Comparison of ENCODE assay signal across 22 mouse cellular contexts in genomic region chr4:101617742-101618141, GRCm38 (mm10). TPM values are rescaled to one million over a fixed set of nuclear protein-coding genes. Genes with fewer than 3 reads are reported as not detected.
DNase-seq lines count a peak whose midpoint lies in the region; ATAC-seq and TF ChIP-seq lines count a peak whose summit lies in the region.
"Had no signal": no experiment of that assay in that cellular context is flagged by ENCODE, and none has a peak within 500 bp of the region (broad histone marks: within the 10 kb centered on the region; RNA-seq: fewer than 3 reads in every experiment).

No protein-coding gene starts in this region.

- 63% methylated on average over 2 of the region's 2 CpGs for WGBS in hindbrain, postnatal 0 days
- 72% methylated on average over 2 of the region's 2 CpGs for WGBS in hindbrain, embryonic 14.5 days
- 53% methylated on average over 2 of the region's 2 CpGs for WGBS in liver, embryonic 14.5 days (ENCODE audit: insufficient replicate concordance)
- WGBS in liver, embryonic 11.5 days = 64% methylated on average over 2 of the region's 2 CpGs
- WGBS in stomach, postnatal 0 days = 56% methylated on average over 2 of the region's 2 CpGs

- H3K27me3 ChIP-seq in hindbrain, postnatal 0 days (ENCODE audit: insufficient read depth, low read length) = no peaks in the 10 kb centered on the region
- no peaks in the 10 kb centered on the region for H3K27me3 ChIP-seq in hindbrain, embryonic 14.5 days (ENCODE audit: control insufficient read depth, insufficient read depth, low read length)
- H3K27me3 ChIP-seq in liver, embryonic 14.5 days (ENCODE audit: control insufficient read depth, insufficient read depth, low read length) = no peaks in the 10 kb centered on the region
- no peaks in the 10 kb centered on the region for H3K27me3 ChIP-seq in liver, embryonic 11.5 days (replicated peaks; ENCODE audit: control insufficient read depth, insufficient read depth, low read length)
- no peaks in the 10 kb centered on the region for H3K27me3 ChIP-seq in CH12.LX (replicated peaks)
- H3K27me3 ChIP-seq in stomach, postnatal 0 days (ENCODE audit: control insufficient read depth, insufficient read depth, low read length) = no peaks in the 10 kb centered on the region
- H3K27me3 ChIP-seq: embryonic facial prominence, embryonic 15.5 days; hindbrain, embryonic 12.5 days; midbrain, embryonic 15.5 days; neural tube, embryonic 13.5 days had no signal

- no peak overlapping the region for H3K4me2 ChIP-seq in hindbrain, postnatal 0 days (ENCODE audit: low read depth, low read length)
- H3K4me2 ChIP-seq in hindbrain, embryonic 14.5 days (replicated peaks) = no peak overlapping the region
- no peak overlapping the region for H3K4me2 ChIP-seq in liver, embryonic 14.5 days (ENCODE audit: low read depth)
- no peak overlapping the region for H3K4me2 ChIP-seq in liver, embryonic 11.5 days
- H3K4me2 ChIP-seq in CH12.LX (ENCODE audit: insufficient read depth, low read depth, poor library complexity, severe bottlenecking) = no peak overlapping the region
- H3K4me2 ChIP-seq in stomach, postnatal 0 days (replicated peaks; ENCODE audit: low read depth) = no peak overlapping the region
- H3K4me2 ChIP-seq: embryonic facial prominence, embryonic 15.5 days; hindbrain, embryonic 12.5 days; midbrain, embryonic 15.5 days; neural tube, embryonic 13.5 days had no signal

- no peak for ATAC-seq in hindbrain, postnatal 0 days
- no peak for ATAC-seq in hindbrain, embryonic 14.5 days (ENCODE audit: low FRiP score)
- no peak for ATAC-seq in liver, embryonic 14.5 days (ENCODE audit: insufficient read depth)
- ATAC-seq in liver, embryonic 11.5 days (replicated peaks; ENCODE audit: low FRiP score) = no peak
- ATAC-seq in stomach, postnatal 0 days (ENCODE audit: low FRiP score, low TSS enrichment) = no peak
- ATAC-seq: forebrain, embryonic 14.5 days; inflammation-experienced regulatory T-cells, adult 6 months; midbrain, embryonic 15.5 days had no signal

- no peaks in the 10 kb centered on the region for H3K79me2 ChIP-seq in CH12.LX (replicated peaks; ENCODE audit: control insufficient read depth, extremely low read depth, insufficient read depth, poor library complexity, severe bottlenecking)

- TF ChIP-seq CTCF in hindbrain, postnatal 0 days (IDR thresholded peaks at IDR 0.05; ENCODE audit: low read depth) = peak; percentile 42
- TF ChIP-seq CTCF in liver, embryonic 14.5 days (IDR thresholded peaks at IDR 0.05; ENCODE audit: low read depth) = peak; percentile 20; the same call in 1 of the 2 replicates
- TF ChIP-seq CTCF in CH12.LX (conservative IDR thresholded peaks at IDR 0.05 in 1 of 2, IDR thresholded peaks at IDR 0.05 in 1 of 2; ENCODE audit: low read depth in 2 of 2, low read length in 2 of 2) = peak in 1 of 2 experiments; percentile 40; a peak in 2 of 4 replicates
- TF ChIP-seq CTCF in stomach, postnatal 0 days (IDR thresholded peaks at IDR 0.05; ENCODE audit: low read depth) = peak; percentile 24

- no peak overlapping the region for H3K9ac ChIP-seq in hindbrain, postnatal 0 days (replicated peaks; ENCODE audit: low read length)
- no peak overlapping the region for H3K9ac ChIP-seq in hindbrain, embryonic 14.5 days
- H3K9ac ChIP-seq in liver, embryonic 14.5 days (replicated peaks) = no peak overlapping the region
- H3K9ac ChIP-seq in liver, embryonic 11.5 days (ENCODE audit: low read depth, low read length) = no peak overlapping the region
- no peak overlapping the region for H3K9ac ChIP-seq in CH12.LX (ENCODE audit: insufficient read depth, low read depth)
- no peak overlapping the region for H3K9ac ChIP-seq in stomach, postnatal 0 days (ENCODE audit: low read length)
- H3K9ac ChIP-seq: embryonic facial prominence, embryonic 15.5 days; hindbrain, embryonic 12.5 days; midbrain, embryonic 15.5 days; neural tube, embryonic 13.5 days had no signal

- no peaks in the 10 kb centered on the region for H3K4me1 ChIP-seq in hindbrain, postnatal 0 days (ENCODE audit: insufficient read depth, low read length)
- no peaks in the 10 kb centered on the region for H3K4me1 ChIP-seq in hindbrain, embryonic 14.5 days (replicated peaks; ENCODE audit: control insufficient read depth, insufficient read depth, low read length)
- H3K4me1 ChIP-seq in liver, embryonic 14.5 days (replicated peaks; ENCODE audit: control insufficient read depth in 2 of 2, insufficient read depth in 2 of 2, low read length in 1 of 2) = no peaks in the 10 kb centered on the region
- H3K4me1 ChIP-seq in liver, embryonic 11.5 days (replicated peaks; ENCODE audit: control insufficient read depth, insufficient read depth, low read length) = no peaks in the 10 kb centered on the region
- H3K4me1 ChIP-seq in CH12.LX (ENCODE audit: control insufficient read depth in 1 of 2, insufficient read depth in 2 of 2) = peaks cover 0 to 6% of the 10 kb centered on the region in 2 experiments; a peak in 2 of 4 replicates
- no peaks in the 10 kb centered on the region for H3K4me1 ChIP-seq in stomach, postnatal 0 days (replicated peaks; ENCODE audit: control insufficient read depth, insufficient read depth)
- H3K4me1 ChIP-seq: embryonic facial prominence, embryonic 15.5 days; hindbrain, embryonic 12.5 days; midbrain, embryonic 15.5 days; neural tube, embryonic 13.5 days had no signal

- TF ChIP-seq RAD21 in CH12.LX (IDR thresholded peaks at IDR 0.05; ENCODE audit: low read depth, low read length) = peak; percentile 35

- H3K4me3 ChIP-seq in hindbrain, postnatal 0 days (ENCODE audit: low read length) = no peak overlapping the region
- H3K4me3 ChIP-seq in hindbrain, embryonic 14.5 days (replicated peaks; ENCODE audit: low read length) = no peak overlapping the region
- H3K4me3 ChIP-seq in liver, embryonic 14.5 days (ENCODE audit: insufficient read depth in 1 of 2, low read depth in 2 of 2, low read length in 2 of 2) = no peak overlapping the region
- no peak overlapping the region for H3K4me3 ChIP-seq in liver, embryonic 11.5 days (ENCODE audit: low read depth, low read length)
- H3K4me3 ChIP-seq in CH12.LX (replicated peaks in 1 of 3; ENCODE audit: low read depth in 2 of 3, low read length in 2 of 3, poor library complexity in 1 of 3) = no peak overlapping the region
- H3K4me3 ChIP-seq in stomach, postnatal 0 days (ENCODE audit: low read depth, low read length) = no peak overlapping the region
- H3K4me3 ChIP-seq: embryonic facial prominence, embryonic 15.5 days; hindbrain, embryonic 12.5 days; midbrain, embryonic 15.5 days; myocyte; neural tube, embryonic 13.5 days had no signal

- H3K9me3 ChIP-seq in hindbrain, postnatal 0 days (ENCODE audit: low read length) = no peaks in the 10 kb centered on the region
- no peaks in the 10 kb centered on the region for H3K9me3 ChIP-seq in hindbrain, embryonic 14.5 days (ENCODE audit: control insufficient read depth, low read length)
- no peaks in the 10 kb centered on the region for H3K9me3 ChIP-seq in liver, embryonic 14.5 days (ENCODE audit: control insufficient read depth, low read length)
- no peaks in the 10 kb centered on the region for H3K9me3 ChIP-seq in liver, embryonic 11.5 days (ENCODE audit: control insufficient read depth, low read length)
- H3K9me3 ChIP-seq in CH12.LX (replicated peaks; ENCODE audit: low read length) = no peaks in the 10 kb centered on the region
- no peaks in the 10 kb centered on the region for H3K9me3 ChIP-seq in stomach, postnatal 0 days (ENCODE audit: control insufficient read depth, low read length)
- H3K9me3 ChIP-seq: embryonic facial prominence, embryonic 15.5 days; hindbrain, embryonic 12.5 days; midbrain, embryonic 15.5 days; neural tube, embryonic 13.5 days had no signal

- in situ Hi-C loops in CH12.LX (cut with MboI; ENCODE audit: low pct_ligation_motif_present, low pct_unique_long_range_greater_than_20kb, low sequenced_read_pairs) = no loop called here

- TF ChIP-seq POLR2A in CH12.LX (IDR thresholded peaks at IDR 0.05; ENCODE audit: low read depth, low read length) = no peak

- peak; percentile 26 for DNase-seq in hindbrain, postnatal 0 days (ENCODE audit: low spot score)
- DNase-seq in hindbrain, embryonic 14.5 days (ENCODE audit: low spot score) = no peak
- DNase-seq in liver, embryonic 14.5 days (ENCODE audit: low read depth in 3 of 3, low spot score in 3 of 3) = no peak
- DNase-seq in liver, embryonic 11.5 days (ENCODE audit: low spot score) = no peak
- DNase-seq in CH12.LX (ENCODE audit: extremely low read depth) = no peak
- no peak for DNase-seq in stomach, postnatal 0 days (ENCODE audit: low spot score)
- DNase-seq in gastrocnemius, postnatal 4 days (ENCODE audit: low spot score in 2 of 2) = no peak
- DNase-seq: adrenal gland, postnatal 14 days; cerebellum, adult 9-11 months; gastrocnemius, postnatal 14 days; kidney, postnatal 4 days; layer of hippocampus, adult 9-11 months; lung, postnatal 4 days; right cerebral cortex, adult 18-20 months; right cerebral cortex, postnatal 4 days had no signal

- TF ChIP-seq EP300 in liver, embryonic 14.5 days (IDR thresholded peaks at IDR 0.05; ENCODE audit: low read depth) = no peak
- TF ChIP-seq EP300 in CH12.LX (IDR thresholded peaks at IDR 0.05; ENCODE audit: low read length) = no peak
- TF ChIP-seq EP300 in stomach, postnatal 0 days (optimal IDR thresholded peaks at IDR 0.05) = no peak

- no peak overlapping the region for H3K27ac ChIP-seq in hindbrain, postnatal 0 days
- H3K27ac ChIP-seq in hindbrain, embryonic 14.5 days = no peak overlapping the region
- no peak overlapping the region for H3K27ac ChIP-seq in liver, embryonic 14.5 days
- no peak overlapping the region for H3K27ac ChIP-seq in liver, embryonic 11.5 days (ENCODE audit: low read depth, low read length)
- no peak overlapping the region for H3K27ac ChIP-seq in CH12.LX (ENCODE audit: insufficient read depth, low read depth)
- no peak overlapping the region for H3K27ac ChIP-seq in stomach, postnatal 0 days (replicated peaks)
- H3K27ac ChIP-seq: embryonic facial prominence, embryonic 15.5 days; hindbrain, embryonic 12.5 days; midbrain, embryonic 15.5 days; neural tube, embryonic 13.5 days had no signal

- dilution Hi-C loops in CH12.LX (cut with MboI; ENCODE audit: extremely low pct_ligation_motif_present, extremely low pct_unique_long_range_greater_than_20kb, low sequenced_read_pairs) = no loop called here

- peaks cover 24% of the 10 kb centered on the region for H3K36me3 ChIP-seq in hindbrain, postnatal 0 days (ENCODE audit: insufficient read depth, low read length)
- peaks cover 85% of the 10 kb centered on the region for H3K36me3 ChIP-seq in hindbrain, embryonic 14.5 days (replicated peaks; ENCODE audit: control insufficient read depth, insufficient read depth)
- H3K36me3 ChIP-seq in liver, embryonic 14.5 days (replicated peaks; ENCODE audit: control insufficient read depth, insufficient read depth, low read depth) = no peaks in the 10 kb centered on the region
- no peaks in the 10 kb centered on the region for H3K36me3 ChIP-seq in liver, embryonic 11.5 days (ENCODE audit: control insufficient read depth, insufficient read depth, low read length)
- H3K36me3 ChIP-seq in CH12.LX (replicated peaks in 1 of 2; ENCODE audit: control insufficient read depth in 1 of 2, insufficient read depth in 1 of 2, low read length in 1 of 2) = no peaks in the 10 kb centered on the region
- H3K36me3 ChIP-seq in stomach, postnatal 0 days (ENCODE audit: control insufficient read depth, insufficient read depth, low read length) = no peaks in the 10 kb centered on the region
- H3K36me3 ChIP-seq: embryonic facial prominence, embryonic 15.5 days had no signal

RNA-seq across cellular contexts. Expression of gene Leprot, which starts 29.8 kb away (rescaled TPM):
- 53.1 and 58.0 TPM in 2 replicates for total RNA-seq in hindbrain, postnatal 0 days (2014; rRNA removed)
- polyA plus RNA-seq in hindbrain, postnatal 0 days (2015; fragmentation: Nextera tagmentation; extraction: Ambion mirVana) = 78.7 and 79.1 TPM in 2 replicates
- 84.7 and 90.7 TPM in 2 replicates for polyA plus RNA-seq in hindbrain, embryonic 14.5 days (2014; fragmentation: Nextera tagmentation; extraction: Ambion mirVana)
- polyA plus RNA-seq in liver, embryonic 14.5 days (2012; rRNA removed) = 35.5 and 43.7 TPM in 2 replicates
- polyA plus RNA-seq in liver, embryonic 14.5 days (2014; fragmentation: Nextera tagmentation; extraction: Ambion mirVana) = 51.1 and 55.6 TPM in 2 replicates
- 70.8 and 79.0 TPM in 2 replicates for polyA plus RNA-seq in liver, embryonic 11.5 days (2014; fragmentation: Nextera tagmentation; extraction: Ambion mirVana)
- total RNA-seq in CH12.LX (2012; rRNA removed) = 17.6 and 19.9 TPM in 2 replicates
- total RNA-seq in CH12.LX (2014; rRNA removed) = 24.2 and 24.9 TPM in 2 replicates
- 26.6 and 29.2 TPM in 2 replicates for polyA plus RNA-seq in CH12.LX (2012; ENCODE audit: insufficient read length, low read depth)
- 87.9 and 89.5 TPM in 2 replicates for polyA plus RNA-seq in stomach, postnatal 0 days (2015; fragmentation: Nextera tagmentation; extraction: Ambion mirVana)
- total RNA-seq in gastrocnemius, postnatal 4 days (2021) = 10 to 100 TPM; 42.6 to 44.9 TPM
